Comparison of ENCODE assay signal across 8 mouse cellular contexts in the genomic region with DNA sequence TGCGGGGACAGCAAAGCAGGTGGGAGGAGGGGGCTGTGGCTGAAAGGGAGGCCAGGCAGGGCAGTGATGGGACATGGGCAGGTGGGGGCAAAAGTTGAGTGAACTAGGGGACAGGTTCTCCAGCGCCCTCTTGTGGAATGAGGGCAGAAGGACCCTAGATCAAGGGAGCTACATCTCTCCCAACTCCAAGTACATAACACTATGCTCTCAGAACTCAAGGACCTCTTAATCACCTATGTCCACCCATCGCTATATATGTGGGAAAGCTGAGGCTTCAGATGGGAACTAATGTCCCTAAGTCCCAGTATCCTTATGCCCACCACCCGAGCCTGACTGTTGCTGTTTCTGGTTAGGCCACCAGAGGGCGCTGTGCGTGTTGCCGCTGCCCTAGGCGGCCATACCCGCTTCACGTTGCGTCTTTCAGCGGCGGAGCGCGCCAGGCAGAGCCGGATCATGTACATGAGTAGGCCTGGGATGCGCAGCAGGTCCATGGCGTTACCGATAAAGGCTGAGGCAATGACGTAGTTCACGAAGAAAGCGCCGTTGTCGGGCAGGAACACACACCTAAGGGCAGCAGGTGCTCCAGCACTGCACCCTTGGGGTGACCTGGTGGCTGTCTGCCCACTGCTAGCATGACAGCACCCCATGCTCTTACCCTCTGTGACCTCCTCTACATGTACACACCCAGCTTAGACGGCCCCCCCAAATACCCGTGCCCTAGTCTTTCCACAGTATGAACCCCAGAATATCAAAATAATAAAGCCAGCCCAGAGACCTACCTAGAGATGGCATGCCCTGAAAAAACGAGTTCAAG. TPM values are rescaled to one million over a fixed set of nuclear protein-coding genes. Genes with fewer than 3 reads are reported as not detected.
DNase-seq lines count a peak whose midpoint lies in the region; ATAC-seq and TF ChIP-seq lines count a peak whose summit lies in the region.

No protein-coding gene starts in this region.

- H3K9me3 ChIP-seq in ES-Bruce4 (replicated peaks; ENCODE audit: control insufficient read depth, insufficient read depth, low read length, poor library complexity, severe bottlenecking), result no peaks in the 10 kb centered on the region
- H3K9me3 ChIP-seq in forebrain, embryonic 14.5 days (replicated peaks; ENCODE audit: control insufficient read depth, low read length), result no peaks in the 10 kb centered on the region

- peak overlapping the region; percentile 26 for H3K4me2 ChIP-seq in forebrain, embryonic 14.5 days (ENCODE audit: low read length)

- H3K27me3 ChIP-seq in ES-Bruce4 (ENCODE audit: control insufficient read depth, insufficient read depth, low read length, poor library complexity, severe bottlenecking), result no peaks in the 10 kb centered on the region
- H3K27me3 ChIP-seq in forebrain, embryonic 14.5 days (replicated peaks; ENCODE audit: control insufficient read depth, insufficient read depth, low read length), result no peaks in the 10 kb centered on the region

- H3K4me1 ChIP-seq in ES-Bruce4 (ENCODE audit: control insufficient read depth, insufficient read depth, low read length), result peaks cover 6% of the 10 kb centered on the region
- no peaks in the 10 kb centered on the region for H3K4me1 ChIP-seq in forebrain, embryonic 14.5 days (ENCODE audit: control insufficient read depth, insufficient read depth, low read length)
- H3K4me1 ChIP-seq in lung, adult 2 months (ENCODE audit: control insufficient read depth, insufficient read depth, low read length), result 0 out of 2 replicates have a peak, but pooled peaks cover 2% of the 10 kb centered on the region

- no peak for TF ChIP-seq POLR2A in ES-Bruce4 (IDR thresholded peaks at IDR 0.05; ENCODE audit: insufficient read depth, low read length)
- TF ChIP-seq POLR2A in lung, adult 2 months (IDR thresholded peaks at IDR 0.05; ENCODE audit: borderline replicate concordance, extremely low read depth, low read depth, low read length), result no peak

- no peak overlapping the region for H3K27ac ChIP-seq in ES-Bruce4 (ENCODE audit: insufficient read depth, low read length)
- no peak overlapping the region for H3K27ac ChIP-seq in forebrain, embryonic 14.5 days (ENCODE audit: low read depth, low read length)

- ATAC-seq in cerebellum, adult (ENCODE audit: insufficient number of reproducible peaks, low FRiP score, low TSS enrichment), result peak; percentile 55; the same call in 1 of the 2 replicates
- ATAC-seq in forebrain, embryonic 14.5 days, result peak; percentile 83
- peak; percentile 79 to 85 for ATAC-seq in hematopoietic stem cell, adult 5-6 weeks (replicated peaks in 1 of 2; ENCODE audit: insufficient read depth in 1 of 2, low FRiP score in 2 of 2, low TSS enrichment in 1 of 2, low read depth in 1 of 2, poor library complexity in 2 of 2, severe bottlenecking in 2 of 2)

- DNase-seq in forebrain, embryonic 14.5 days (ENCODE audit: low spot score), result peak; percentile 82
- DNase-seq in layer of hippocampus, adult 8-10 months (ENCODE audit: low spot score in 2 of 2), result peak; percentile 54 to 84
- DNase-seq in lung, adult 2 months, result peak; percentile 81
- DNase-seq in ovary, postnatal 14 days (ENCODE audit: low spot score), result peak; percentile 77
- DNase-seq in thymus, postnatal 14 days, result peak; percentile 81

- H3K9ac ChIP-seq in ES-Bruce4 (ENCODE audit: low read depth, poor library complexity, severe bottlenecking), result no peak overlapping the region
- 0 out of 2 replicates have a peak overlapping the region, but pooled peaks have one; percentile 22 for H3K9ac ChIP-seq in forebrain, embryonic 14.5 days (ENCODE audit: low read length)

- peak; percentile 95 for TF ChIP-seq CTCF in ES-Bruce4 (IDR thresholded peaks at IDR 0.05; ENCODE audit: low read depth, low read length)
- TF ChIP-seq CTCF in lung, adult 2 months (IDR thresholded peaks at IDR 0.05; ENCODE audit: insufficient read depth, low read length), result peak; percentile 87

- 25% methylated on average over 27 of the region's 27 CpGs for whole genome bisulfite sequencing in forebrain, embryonic 14.5 days
- 30% methylated on average over 27 of the region's 27 CpGs for WGBS in lung, adult 2 months

- TF ChIP-seq EP300 in ES-Bruce4 (IDR thresholded peaks at IDR 0.05; ENCODE audit: insufficient read depth, low read depth, low read length), result no peak

- H3K36me3 ChIP-seq in ES-Bruce4 (ENCODE audit: control insufficient read depth, insufficient read depth, low read length, poor library complexity, severe bottlenecking), result peaks cover 9% of the 10 kb centered on the region; the same call in 1 of the 2 replicates
- peaks cover 83% of the 10 kb centered on the region for H3K36me3 ChIP-seq in forebrain, embryonic 14.5 days (ENCODE audit: control insufficient read depth, insufficient read depth, low read length)

- no peak overlapping the region for H3K4me3 ChIP-seq in ES-Bruce4 (ENCODE audit: low read depth, low read length)
- no peak overlapping the region for H3K4me3 ChIP-seq in forebrain, embryonic 14.5 days (ENCODE audit: low read depth, low read length)
- no peak overlapping the region for H3K4me3 ChIP-seq in lung, adult 2 months (replicated peaks; ENCODE audit: extremely low read depth, low read depth, low read length)

RNA-seq across cellular contexts. Expression of a gene that starts 4.2 kb away (rescaled TPM):
- 1.4 and 1.9 TPM in 2 replicates for polyA plus RNA-seq in ES-Bruce4 (2011; ENCODE audit: insufficient read depth, insufficient read length, low read depth, missing spikeins)
- polyA plus RNA-seq in forebrain, embryonic 14.5 days (2014; fragmentation: Nextera tagmentation; extraction: Ambion mirVana), result 0.61 TPM in 1 of 2 replicates, not detected in the other
- total RNA-seq in hematopoietic stem cell, adult 5-6 weeks (2017), result 0.50 and 0.55 TPM in 2 replicates
- 1 to 10 TPM in 1 of 4 experiments, under 1 TPM in 3; 0.22 to 1.1 (median 0.41) TPM for total RNA-seq in layer of hippocampus, adult 8-10 months (2022)
- not detected in 2 replicates for polyA plus RNA-seq in lung, adult 2 months (2012; rRNA removed)

RNA-seq across cellular contexts. Expression of a gene that starts 22.8 kb away (rescaled TPM):
- polyA plus RNA-seq in ES-Bruce4 (2011; ENCODE audit: insufficient read depth, insufficient read length, low read depth, missing spikeins), result 31.8 and 42.7 TPM in 2 replicates
- polyA plus RNA-seq in forebrain, embryonic 14.5 days (2014; fragmentation: Nextera tagmentation; extraction: Ambion mirVana), result 119 and 151 TPM in 2 replicates
- 13.2 and 21.9 TPM in 2 replicates for total RNA-seq in hematopoietic stem cell, adult 5-6 weeks (2017)
- 10 to 100 TPM; 36.8 to 48.9 (median 39.1) TPM for total RNA-seq in layer of hippocampus, adult 8-10 months (2022)
- polyA plus RNA-seq in lung, adult 2 months (2012; rRNA removed), result 131 and 171 TPM in 2 replicates

RNA-seq across cellular contexts. Expression of a gene that starts 23.4 kb away (rescaled TPM):
- polyA plus RNA-seq in ES-Bruce4 (2011; ENCODE audit: insufficient read depth, insufficient read length, low read depth, missing spikeins), result 112 and 129 TPM in 2 replicates
- polyA plus RNA-seq in forebrain, embryonic 14.5 days (2014; fragmentation: Nextera tagmentation; extraction: Ambion mirVana), result 70.9 and 81.1 TPM in 2 replicates
- total RNA-seq in hematopoietic stem cell, adult 5-6 weeks (2017), result 5.3 and 7.6 TPM in 2 replicates
- total RNA-seq in layer of hippocampus, adult 8-10 months (2022), result 100 to 1,000 TPM; 160 to 184 (median 166) TPM
- polyA plus RNA-seq in lung, adult 2 months (2012; rRNA removed), result 163 and 173 TPM in 2 replicates
